Mouse (Mus musculus) kidney, postnatal 0 days (tissue): ENCODE results near the gene Tnpo3. TPM values are rescaled to one million over a fixed set of nuclear protein-coding genes. Genes with fewer than 3 reads are reported as not detected.

Experiments used
- ATAC-seq: fragments of 200-750 bp; cut with Nextera tagmentation; replicated peaks from 2 replicates; pipeline ENCODE4 v1.8.0; 2017; ENCODE audit warnings: low read depth, moderate number of reproducible peaks, moderate TSS enrichment, moderate library complexity; ENCODE audit not compliant: low FRiP score
- DNase-seq: peaks from one replicate; pipeline ENCODE4 v3.0.0-alpha.2; 2016; ENCODE audit warnings: low spot score
- H3K27ac ChIP-seq: fragments of 300-500 bp; sonication (generic); 2 replicates; pipeline ENCODE4 v1.5.1; 2014; ENCODE audit warnings: mild to moderate bottlenecking
- H3K27me3 ChIP-seq: fragments of 300-500 bp; sonication (generic); 2 replicates; pipeline ENCODE4 v1.6.1; 2014; ENCODE audit warnings: low read length, mixed read lengths; ENCODE audit not compliant: insufficient read depth
- H3K36me3 ChIP-seq: fragments of 300-500 bp; sonication (generic); 2 replicates; pipeline ENCODE4 v1.6.1; 2014; ENCODE audit warnings: low read length, mixed read lengths; ENCODE audit not compliant: insufficient read depth
- H3K4me1 ChIP-seq: fragments of 300-500 bp; sonication (generic); replicated peaks from 2 replicates; pipeline ENCODE4 v1.6.1; 2014; ENCODE audit warnings: antibody characterized with exemption, low read length, mixed read lengths; ENCODE audit not compliant: insufficient read depth
- H3K4me2 ChIP-seq: fragments of 300-500 bp; sonication (generic); 2 replicates; pipeline ENCODE4 v1.6.1; 2014; ENCODE audit warnings: mild to moderate bottlenecking, low read length, moderate library complexity, mixed read lengths
- H3K4me3 ChIP-seq: fragments of 300-500 bp; sonication (generic); replicated peaks from 2 replicates; pipeline ENCODE4 v1.5.1; 2014; ENCODE audit warnings: low read depth, low read length
- H3K9ac ChIP-seq: fragments of 300-500 bp; sonication (generic); 2 replicates; pipeline ENCODE4 v1.6.1; 2014; ENCODE audit warnings: low read depth, low read length
- H3K9me3 ChIP-seq: fragments of 300-500 bp; sonication (generic); replicated peaks from 2 replicates; pipeline ENCODE4 v1.6.1; 2016; ENCODE audit warnings: low read length, inconsistent platforms, mixed read lengths
- CTCF ChIP-seq: IDR thresholded peaks from 2 replicates; pipeline ENCODE4 v1.5.1; 2016; ENCODE audit warnings: antibody characterized with exemption, low read depth, mild to moderate bottlenecking, moderate library complexity
- WGBS: fragments of 180-500 bp; shearing (Covaris S2); extraction: QIAGEN DNeasy Blood & Tissue Kit; methylation state at CpG from one replicate; pipeline ENCODE4 v1.1.7; 2014; 5-methylcytosine and 5-hydroxymethylcytosine counted together
- polyA plus RNA-seq: library from polyadenylated mRNA; unstranded; fragments of >200 nt; fragmentation: Nextera tagmentation; extraction: Ambion mirVana; gene quantifications from 2 replicates; pipeline ENCODE4 v1.2.1, GENCODE M21; 2015

Gene Tnpo3
- polyA plus RNA-seq, 1 experiment from 2014 or later = 56.0 TPM

- Histone ChIP-seq H3K36me3 (no peaks in the 10 kb centered on the region), H3K4me3 (no peak overlapping the region), H3K27me3 (peaks cover 13% of the 10 kb centered on the region), H3K4me2 (peak overlapping the region; percentile 12), H3K9me3 (no peaks in the 10 kb centered on the region), H3K4me1 (peaks cover 21% of the 10 kb centered on the region; the same call in 1 of the 2 replicates), H3K27ac (no peak overlapping the region), H3K9ac (no peak overlapping the region)
- WGBS = 42% methylated on average over 2 of the region's 2 CpGs
- no peak for DNase-seq
- no peak for TF ChIP-seq CTCF
- no peak for ATAC-seq
Observed at GRCm38 (mm10) chr6:29529444-29529820, 80.3 kb downstream of the Tnpo3 start.

- H3K4me1 ChIP-seq = peaks cover 21% of the 10 kb centered on the region; the same call in 1 of the 2 replicates
- ATAC-seq = no peak
- no peak for TF ChIP-seq CTCF
- no peak overlapping the region for H3K4me3 ChIP-seq
- H3K9ac ChIP-seq = no peak overlapping the region
- no peaks in the 10 kb centered on the region for H3K36me3 ChIP-seq
- H3K9me3 ChIP-seq = no peaks in the 10 kb centered on the region
- no peak for DNase-seq
- no peak overlapping the region for H3K27ac ChIP-seq
- 35% methylated on average over 13 of the region's 13 CpGs for WGBS
- H3K4me2 ChIP-seq = peak overlapping the region; percentile 99
- H3K27me3 ChIP-seq = peaks cover 13% of the 10 kb centered on the region
Observed at GRCm38 (mm10) chr6:29528561-29529443, 80.9 kb downstream of the Tnpo3 start.

GRCm38 (mm10) chr6:29528165-29528505 lies 81.6 kb downstream of the Tnpo3 start:
- H3K9ac ChIP-seq = no peak overlapping the region
- H3K4me3 ChIP-seq = peak overlapping the region; percentile 62
- H3K4me2 ChIP-seq = peak overlapping the region; percentile 99
- ATAC-seq (no peak), DNase-seq (no peak)
- H3K27me3 ChIP-seq = peaks cover 13% of the 10 kb centered on the region
- peaks cover 21% of the 10 kb centered on the region; the same call in 1 of the 2 replicates for H3K4me1 ChIP-seq
- no peaks in the 10 kb centered on the region for H3K36me3 ChIP-seq
- TF ChIP-seq CTCF = no peak
- no peak overlapping the region for H3K27ac ChIP-seq
- 12% methylated on average over 8 of the region's 8 CpGs for WGBS
- H3K9me3 ChIP-seq = no peaks in the 10 kb centered on the region

GRCm38 (mm10) chr6:29527361-29528164 lies 82.1 kb downstream of the Tnpo3 start:
- H3K9me3 ChIP-seq = no peaks in the 10 kb centered on the region
- ATAC-seq = no peak
- no peaks in the 10 kb centered on the region for H3K36me3 ChIP-seq
- peak overlapping the region; percentile 99 for H3K4me2 ChIP-seq
- DNase-seq = no peak
- peak overlapping the region; percentile 62 for H3K4me3 ChIP-seq
- peaks cover 21% of the 10 kb centered on the region; the same call in 1 of the 2 replicates for H3K4me1 ChIP-seq
- peak overlapping the region; percentile 60 for H3K9ac ChIP-seq
- H3K27ac ChIP-seq = no peak overlapping the region
- peaks cover 13% of the 10 kb centered on the region for H3K27me3 ChIP-seq
- no peak for TF ChIP-seq CTCF
- WGBS = 3% methylated on average over 34 of the region's 34 CpGs

- Histone ChIP-seq H3K4me1 (peaks cover 21% of the 10 kb centered on the region; the same call in 1 of the 2 replicates), H3K9ac (peak within 1 kb of the TSS; percentile 60), H3K9me3 (no peaks in the 10 kb centered on the region), H3K27me3 (peaks cover 13% of the 10 kb centered on the region), H3K36me3 (no peaks in the 10 kb centered on the region), H3K4me2 (peak within 1 kb of the TSS; percentile 99), H3K27ac (no peak within 1 kb of the TSS), H3K4me3 (peak within 1 kb of the TSS; percentile 62)
- peak; percentile 38 for ATAC-seq
- under 1% methylated on average over 65 of the region's 96 CpGs for WGBS
- TF ChIP-seq CTCF = no peak
- DNase-seq = no peak
Observed at GRCm38 (mm10) chr6:29526281-29527251, 83.1 kb downstream of the Tnpo3 start, which contains the start of gene Irf5. Gene Irf5 (plus strand): TSS chr6:29526625.
